Mouse (Mus musculus) A20 (cell line): Measurements from ENCODE around the gene Mpo.

Experiments
- DNase-seq: peaks from one replicate; pipeline ENCODE4 v3.0.0-alpha.2; 2011; ENCODE audit warnings: low read depth, low spot score

Gene Mpo

DNA sequence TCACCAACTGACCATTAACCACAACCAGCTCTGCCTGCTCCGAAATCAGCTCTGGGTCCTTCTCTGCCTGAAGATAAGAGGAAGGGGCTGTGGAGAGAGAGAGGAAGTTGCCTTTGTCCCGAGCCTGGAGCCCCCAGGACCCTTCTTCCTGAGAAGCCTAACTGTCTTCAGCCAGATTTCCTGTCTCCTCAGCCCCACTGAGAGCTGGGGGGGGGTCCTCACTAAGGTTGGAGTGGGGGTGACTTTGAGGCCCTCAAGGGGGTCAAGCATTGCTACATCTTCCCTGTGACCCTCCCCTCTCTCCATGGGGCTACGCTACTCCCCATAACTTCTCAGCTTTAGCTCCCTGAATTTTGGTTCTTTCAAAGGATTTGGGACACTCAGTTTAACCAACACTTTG lies at the start of gene Mpo:
Mpo (plus strand) TSS at position 122 of the 400 bp plus-strand sequence.
- DNase-seq: no peak

DNA sequence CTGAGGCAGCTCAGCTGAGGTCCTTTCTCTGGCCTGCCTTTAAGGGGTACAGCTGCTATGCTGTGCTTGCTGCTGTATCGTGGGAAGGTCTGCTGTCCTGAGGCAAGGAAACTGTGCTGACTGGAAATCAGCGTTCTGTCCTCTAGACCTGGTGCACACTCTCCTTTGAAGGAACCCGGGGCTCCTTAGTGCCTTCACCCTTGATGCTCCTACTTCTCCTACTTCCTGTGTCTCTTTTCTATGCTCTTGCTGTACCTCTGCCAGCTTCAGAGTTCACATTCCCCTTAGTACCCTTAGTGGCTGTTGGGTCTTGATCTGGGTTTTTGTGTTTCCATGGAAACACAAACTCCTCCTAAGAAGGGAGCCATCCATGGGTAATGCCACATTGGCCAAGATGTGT lies 49.7 kb upstream of the Mpo start:
- peak; percentile 40 for DNase-seq

DNA sequence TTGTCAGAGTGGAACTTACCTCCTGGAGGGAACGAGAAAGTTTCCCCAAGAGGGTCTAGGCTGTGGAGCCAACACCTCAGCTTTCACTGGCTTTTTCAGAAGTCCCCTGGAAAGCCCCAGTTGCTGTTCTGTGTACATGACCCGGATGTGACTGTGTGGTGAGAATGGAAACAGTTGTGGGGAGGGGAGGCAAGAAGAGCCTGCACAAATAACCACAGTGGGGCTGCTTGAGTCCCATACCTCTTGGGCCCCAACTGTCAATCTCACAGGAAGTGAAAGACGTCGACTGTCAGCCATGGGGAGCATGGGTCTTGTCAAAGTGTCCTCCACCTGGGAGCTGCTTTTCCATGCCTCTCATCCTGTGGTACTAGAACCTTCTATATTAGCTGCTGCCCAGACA lies 48.4 kb upstream of the Mpo start:
- peak; percentile 95 for DNase-seq

DNA sequence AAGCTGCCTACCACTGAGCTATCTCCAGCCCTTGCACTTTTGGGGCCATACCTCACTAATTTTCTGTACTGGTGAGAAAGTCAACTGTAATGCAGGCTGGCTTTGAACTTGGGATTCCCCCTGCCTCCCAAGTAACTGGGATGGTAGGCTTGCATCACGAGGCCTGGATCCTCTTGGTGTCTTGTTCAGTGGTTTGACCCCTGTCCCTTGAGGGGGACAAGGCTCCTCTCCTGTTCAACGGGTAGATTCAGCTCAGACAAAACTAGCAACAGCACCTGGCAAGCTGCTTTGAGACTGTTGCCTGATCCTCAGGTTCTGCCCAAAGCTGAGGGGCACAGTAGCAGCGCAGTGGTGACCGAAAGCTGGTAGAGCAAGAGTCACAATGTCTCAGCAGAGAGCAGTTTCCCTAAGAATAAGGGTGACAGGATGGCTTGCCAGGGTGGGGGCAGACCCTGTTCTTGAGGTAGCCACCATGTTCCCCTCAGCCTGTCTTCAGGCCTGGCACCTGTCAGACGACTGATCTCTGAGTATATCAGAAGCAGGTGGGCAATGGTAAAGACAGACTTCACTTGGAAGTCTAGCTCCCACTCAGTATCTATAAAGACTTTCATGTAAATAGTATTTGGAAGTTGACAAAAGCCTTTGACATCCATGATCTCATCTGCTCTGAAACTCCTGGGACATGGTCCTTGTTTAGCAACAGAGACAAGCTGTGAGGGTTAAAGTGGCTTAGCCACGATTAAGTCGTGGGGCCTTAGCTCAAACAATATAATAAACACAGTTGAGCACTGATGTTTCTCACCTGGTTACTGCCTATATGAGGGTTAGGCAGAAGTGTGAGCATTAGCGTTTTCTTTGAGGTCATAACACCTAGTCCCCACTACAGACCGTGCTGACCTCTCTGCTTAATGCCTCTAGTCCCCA lies 47.5 kb upstream of the Mpo start:
- DNase-seq: peak; percentile 68

DNA sequence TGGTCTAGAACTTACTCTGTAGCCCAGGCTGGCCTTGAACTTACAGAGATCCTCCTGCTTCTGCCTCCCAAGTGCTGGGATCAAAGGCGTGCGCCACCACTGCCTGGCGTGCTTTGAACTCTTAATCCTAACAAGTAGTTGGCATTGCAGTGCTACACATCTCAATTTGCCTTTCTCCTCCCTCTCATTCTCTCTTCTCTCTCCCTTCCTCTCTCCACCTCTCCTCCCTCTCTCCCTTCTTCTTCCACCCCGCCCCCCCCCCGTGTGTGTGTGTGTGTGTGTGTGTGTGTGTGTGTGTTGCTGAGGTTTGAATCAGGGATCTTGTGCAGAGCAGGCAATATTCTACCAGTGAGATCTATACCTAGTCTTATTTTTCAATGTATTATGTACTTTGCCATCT lies 46.1 kb upstream of the Mpo start:
- peak; percentile 41 for DNase-seq

DNA sequence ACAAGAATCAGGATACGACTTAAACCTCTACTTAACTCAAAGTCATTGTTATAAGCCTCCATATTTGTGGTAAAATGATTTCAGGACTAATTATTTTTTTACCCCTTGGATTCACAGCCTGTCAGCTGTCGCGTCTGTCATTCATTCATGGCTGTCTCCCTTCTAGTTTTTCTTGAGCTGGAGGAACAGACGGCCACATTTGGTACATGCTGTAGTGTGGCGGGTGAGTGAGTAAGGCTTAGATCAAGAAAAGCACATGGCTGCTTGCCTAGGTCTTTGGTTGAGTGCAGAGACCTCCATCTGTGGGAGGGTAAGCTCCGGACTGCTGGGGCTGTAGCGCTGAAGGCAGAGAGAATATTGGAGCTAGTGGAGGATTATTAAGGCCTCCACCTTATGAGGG lies 45.7 kb upstream of the Mpo start:
- no peak for DNase-seq

DNA sequence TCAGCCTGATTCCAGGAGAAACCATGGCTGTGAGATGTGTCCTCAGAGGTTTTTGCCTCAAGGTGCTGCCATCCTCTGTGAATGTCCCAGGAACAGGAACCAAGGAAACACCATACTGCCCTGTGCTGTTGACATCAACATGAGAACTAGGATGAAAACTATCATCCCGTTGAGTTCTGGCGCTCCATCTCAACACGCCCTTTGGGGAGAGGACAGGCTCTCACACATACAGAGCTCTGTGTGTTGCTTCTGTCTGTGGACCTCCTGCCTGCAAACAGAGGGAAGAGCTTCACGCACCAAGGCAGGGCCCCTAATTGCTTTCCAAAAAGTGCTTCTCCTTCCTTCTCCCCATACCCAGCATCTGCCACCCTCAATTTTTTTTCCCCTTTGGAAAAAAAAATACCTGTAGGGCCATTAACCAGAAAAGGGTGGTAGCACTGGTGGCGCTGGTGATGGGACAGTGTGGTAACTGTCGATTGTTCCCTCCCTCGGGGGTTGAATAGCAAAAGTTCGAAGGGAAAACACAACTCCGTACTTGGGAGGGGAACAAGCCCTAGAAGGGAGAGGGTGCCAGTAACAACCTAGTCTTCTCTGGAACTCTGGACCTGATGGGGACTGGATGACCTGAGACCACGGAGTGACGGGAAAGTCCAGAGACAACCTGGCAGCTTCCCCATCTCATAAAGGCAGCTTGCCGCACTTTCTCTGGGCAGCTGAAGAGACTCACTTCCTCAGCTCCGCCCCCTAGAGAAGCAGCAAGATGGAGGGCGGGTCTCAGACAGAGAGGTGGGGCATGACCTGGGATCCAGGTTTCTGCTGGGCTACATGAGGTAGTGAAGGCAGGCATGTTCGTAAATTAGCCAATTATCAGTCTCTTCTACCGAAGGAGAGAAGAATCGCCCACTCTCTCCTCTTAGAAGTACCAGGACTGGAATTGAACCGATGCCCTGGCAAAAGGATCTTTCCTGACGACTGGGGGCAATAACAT lies 45.0 kb upstream of the Mpo start:
- DNase-seq: peak; percentile 95

DNA sequence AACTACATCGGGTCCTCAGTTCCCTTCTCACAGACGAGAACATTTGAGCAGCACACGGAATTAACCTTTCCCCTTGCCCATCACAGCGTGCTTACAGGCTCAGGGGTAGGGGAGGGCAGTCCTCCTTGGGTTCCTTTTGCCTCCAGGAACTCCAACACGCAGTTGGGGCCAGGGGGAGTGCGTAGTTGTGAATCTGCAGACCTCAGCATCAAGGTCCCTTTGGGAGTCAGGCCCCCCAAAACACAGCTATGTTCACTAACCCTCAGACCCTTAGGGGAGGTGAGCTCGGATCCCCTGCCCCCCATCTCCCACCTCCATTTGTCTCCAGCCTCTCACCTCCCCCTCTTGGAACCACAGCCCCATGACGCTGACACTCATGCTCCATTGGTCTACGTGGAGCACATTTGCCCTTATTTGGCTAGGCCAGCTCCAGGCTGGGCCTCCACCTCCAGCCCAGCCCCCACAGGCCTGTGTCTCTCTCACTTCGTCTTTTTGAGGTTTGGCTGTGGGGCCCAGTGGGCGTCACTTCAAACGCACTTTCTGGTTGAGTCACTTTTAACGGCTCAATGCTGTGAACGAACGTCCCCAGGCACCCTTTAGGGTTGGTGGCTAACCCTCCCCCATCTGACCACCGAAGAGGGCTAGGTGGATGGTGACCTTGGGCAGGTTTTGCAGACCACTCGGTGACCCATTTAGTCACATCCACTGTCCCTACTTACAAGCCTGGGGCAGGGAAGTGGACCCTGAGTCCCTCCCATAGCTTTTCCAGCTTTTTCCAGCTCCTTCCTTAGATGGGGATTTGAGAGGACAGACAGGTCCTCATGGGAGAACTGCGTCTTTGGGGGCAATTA lies 44.0 kb upstream of the Mpo start:
- peak; percentile 99 for DNase-seq

DNA sequence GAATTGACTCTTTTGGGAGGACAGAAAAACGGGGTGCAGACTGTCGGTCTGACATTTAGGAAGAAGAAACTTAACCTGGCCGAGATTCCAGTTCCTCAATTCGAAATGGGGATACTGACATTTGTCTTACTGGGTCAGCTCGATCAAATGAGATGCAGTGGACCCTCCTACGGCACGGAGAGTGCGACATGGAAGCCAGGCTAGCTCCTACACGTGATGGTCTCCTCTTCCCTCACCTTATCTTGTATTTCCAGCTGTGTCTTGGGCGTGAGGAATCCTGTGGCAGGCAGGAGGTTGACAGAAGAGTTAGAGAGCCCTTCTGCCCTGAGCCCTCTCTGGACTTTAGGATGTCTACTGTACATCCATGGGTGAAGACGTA lies 43.3 kb upstream of the Mpo start:
- peak; percentile 79 for DNase-seq

DNA sequence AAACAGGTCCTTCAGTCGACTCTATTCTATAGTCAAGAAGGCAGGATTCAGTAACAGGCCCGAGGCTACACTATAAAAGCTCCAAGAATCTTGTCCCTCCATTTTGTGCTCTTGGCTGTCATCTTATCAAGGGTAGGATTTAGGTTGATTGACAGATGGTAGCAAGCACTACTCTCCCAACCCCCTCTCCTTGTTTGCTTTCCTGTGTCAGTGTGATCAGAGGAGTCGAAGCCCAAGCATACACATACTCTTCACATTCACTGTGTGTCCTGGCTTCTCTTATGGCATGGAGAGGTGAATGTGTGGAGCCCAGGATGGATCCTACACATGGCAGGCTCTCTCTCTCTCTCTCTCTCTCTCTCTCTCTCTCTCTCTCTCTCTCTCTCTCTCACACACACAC lies 42.9 kb upstream of the Mpo start:
- DNase-seq: peak; percentile 86

DNA sequence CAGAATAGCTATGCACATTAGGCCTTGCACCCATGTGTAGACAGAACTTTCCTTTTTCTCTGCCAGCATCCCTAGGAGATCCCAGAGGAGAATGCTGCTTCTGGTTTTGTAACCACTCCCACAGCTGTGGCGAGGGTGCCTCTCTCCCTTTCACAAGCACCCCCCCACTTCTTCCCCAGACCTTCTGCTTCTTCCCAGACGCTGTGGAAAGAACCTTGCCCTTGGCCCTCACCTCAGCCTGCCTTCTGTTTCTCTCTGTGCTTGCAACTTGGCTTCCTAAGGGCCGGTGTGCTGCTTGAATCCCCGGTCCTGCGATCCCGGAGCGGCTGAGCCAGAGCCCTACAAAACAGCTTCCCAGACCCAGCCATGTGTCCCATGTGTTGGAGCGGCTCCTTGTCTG lies 42.4 kb upstream of the Mpo start:
- peak; percentile 82 for DNase-seq

DNA sequence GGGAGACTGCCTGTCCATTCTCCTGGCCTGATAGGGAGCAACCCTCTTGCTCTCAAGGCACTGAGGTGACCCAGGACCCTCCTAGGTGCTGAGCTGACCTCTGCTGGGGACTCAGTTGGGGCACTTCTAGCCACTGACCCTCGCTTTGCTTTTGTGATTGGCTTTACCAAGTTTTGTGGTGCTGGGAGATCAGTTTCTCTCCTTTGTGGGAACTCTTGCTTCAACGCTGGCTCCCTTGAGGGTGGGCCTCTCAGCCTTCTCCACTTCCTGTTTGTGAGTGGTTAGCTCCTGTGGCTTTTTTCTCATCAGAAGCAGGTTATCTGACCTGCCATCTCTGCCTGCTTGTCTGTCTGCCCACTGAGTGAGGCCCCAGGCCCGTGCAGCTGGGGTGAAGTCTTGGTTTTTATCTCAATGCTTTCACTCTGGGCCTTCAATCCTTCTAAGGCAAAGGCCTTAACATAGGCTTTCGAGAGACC lies 41.9 kb upstream of the Mpo start:
- peak; percentile 91 for DNase-seq

DNA sequence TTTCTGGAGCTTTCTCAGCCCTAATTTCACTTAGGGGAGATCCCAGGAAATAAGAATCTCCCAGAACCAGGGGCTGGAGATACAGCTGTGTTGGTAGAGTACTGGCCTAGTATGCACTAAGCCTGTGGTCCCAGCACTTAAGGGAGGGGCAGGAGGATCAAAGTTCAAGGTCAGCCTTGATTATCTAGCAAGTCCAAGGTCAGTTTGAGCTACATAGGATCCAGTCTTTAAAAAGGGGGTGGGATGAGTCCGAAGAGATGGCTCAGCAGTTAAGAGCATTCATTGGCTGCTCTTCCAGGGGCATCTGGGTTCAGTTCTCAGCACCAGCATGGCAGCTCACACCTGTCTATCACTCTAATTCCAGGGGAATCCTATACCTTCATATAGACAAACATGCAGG lies 41.1 kb upstream of the Mpo start:
- DNase-seq: peak; percentile 76

DNA sequence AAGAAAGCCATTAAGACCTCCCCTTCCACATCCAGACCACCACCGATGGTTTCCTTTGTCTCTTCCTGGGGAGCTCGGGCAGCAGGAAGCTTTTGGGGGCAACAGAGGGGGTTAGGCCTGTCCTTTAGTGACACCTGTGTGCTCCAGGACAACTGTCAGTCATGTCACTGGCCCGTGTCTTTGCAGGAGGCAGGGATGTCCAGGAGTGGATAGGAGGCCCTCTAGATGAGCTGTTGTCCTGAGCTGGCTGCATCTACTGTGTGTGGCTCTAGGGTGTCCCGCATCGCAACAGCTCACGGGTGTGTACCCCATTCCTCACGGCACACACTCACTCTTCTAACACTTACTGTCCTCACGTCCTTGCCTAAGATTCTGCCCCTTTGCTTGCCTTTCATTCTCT lies 40.1 kb upstream of the Mpo start:
- peak; percentile 60 for DNase-seq

DNA sequence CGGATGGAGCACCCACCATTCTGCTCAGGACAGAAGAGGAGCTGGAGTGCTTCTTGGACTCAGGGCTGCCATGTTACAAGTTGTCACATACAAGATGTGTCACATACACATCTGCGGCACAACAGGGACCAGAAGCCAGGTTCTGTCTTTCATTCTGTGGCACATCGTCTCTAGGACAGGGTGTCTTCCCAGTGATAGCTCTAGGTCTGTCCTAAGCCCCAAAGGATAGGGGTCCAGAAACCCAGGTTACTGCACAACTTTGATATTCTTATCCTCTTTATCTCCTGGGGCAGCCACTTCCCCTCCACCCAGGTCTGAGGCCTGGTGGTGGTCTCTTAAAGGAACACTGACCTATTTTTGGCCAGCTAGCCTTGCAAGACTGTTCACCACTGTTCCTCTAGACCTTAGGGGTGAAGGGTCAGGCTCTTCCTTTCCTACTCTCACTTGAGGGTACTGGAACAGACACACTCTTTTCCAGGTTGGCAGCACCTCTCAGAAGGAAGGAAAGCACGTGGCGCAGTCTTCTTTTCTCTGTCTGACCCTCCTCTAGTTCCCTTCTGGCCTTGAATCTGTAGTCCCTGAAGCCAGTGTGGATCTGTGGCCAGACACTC lies 39.4 kb upstream of the Mpo start:
- DNase-seq: peak; percentile 73

DNA sequence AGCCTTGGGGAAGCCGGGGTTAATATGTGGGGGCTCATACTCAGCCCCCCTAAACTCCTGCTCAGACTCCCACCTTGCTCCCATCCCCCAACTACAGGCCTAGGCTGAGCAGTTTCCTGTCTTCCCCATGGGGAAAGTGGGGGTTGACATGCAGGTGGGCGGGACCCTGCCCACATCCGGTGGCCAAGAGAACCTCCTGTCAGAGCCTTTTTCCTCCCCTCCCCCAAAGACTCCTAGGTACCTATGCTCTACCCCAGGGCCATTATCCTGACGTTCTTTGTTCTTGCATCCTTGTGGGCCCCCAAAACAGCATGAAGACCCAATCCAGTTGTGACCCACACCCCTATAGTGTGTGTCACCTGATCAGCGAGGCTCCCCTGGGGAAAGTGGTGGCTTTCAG lies 38.8 kb upstream of the Mpo start:
- peak; percentile 96 for DNase-seq

DNA sequence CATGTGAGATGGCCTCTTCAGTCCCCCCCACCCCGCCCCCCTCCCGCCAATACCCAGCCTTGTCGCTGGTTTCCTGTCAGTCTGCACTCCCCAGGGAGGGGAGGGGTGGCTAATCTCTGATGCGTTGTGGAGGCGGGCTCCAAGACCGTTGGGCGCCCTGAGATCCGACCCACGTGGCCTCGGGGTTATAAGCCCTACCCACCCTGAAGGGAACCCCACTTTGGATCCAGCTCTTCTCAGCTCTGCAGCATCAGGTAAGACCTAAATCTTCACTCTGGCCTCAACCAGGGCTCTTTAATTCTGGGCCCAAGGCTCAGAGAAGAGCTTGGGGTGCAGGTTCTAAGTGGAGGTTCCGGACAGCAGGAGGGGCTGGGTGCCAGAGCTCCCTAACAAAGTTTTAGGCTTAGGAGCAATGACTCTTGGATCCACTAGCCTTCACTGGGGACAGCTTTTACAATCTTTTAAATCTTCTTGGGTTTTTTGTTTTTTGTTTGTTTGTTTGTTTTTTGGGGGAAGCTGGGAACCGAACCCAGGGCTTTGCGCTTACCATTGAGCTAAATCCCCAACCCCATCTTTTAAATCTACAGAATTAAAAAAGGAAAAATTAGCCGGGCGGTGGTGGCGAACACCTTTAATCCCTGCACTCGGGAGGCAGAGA lies 37.9 kb upstream of the Mpo start:
- peak; percentile 99 for DNase-seq

DNA sequence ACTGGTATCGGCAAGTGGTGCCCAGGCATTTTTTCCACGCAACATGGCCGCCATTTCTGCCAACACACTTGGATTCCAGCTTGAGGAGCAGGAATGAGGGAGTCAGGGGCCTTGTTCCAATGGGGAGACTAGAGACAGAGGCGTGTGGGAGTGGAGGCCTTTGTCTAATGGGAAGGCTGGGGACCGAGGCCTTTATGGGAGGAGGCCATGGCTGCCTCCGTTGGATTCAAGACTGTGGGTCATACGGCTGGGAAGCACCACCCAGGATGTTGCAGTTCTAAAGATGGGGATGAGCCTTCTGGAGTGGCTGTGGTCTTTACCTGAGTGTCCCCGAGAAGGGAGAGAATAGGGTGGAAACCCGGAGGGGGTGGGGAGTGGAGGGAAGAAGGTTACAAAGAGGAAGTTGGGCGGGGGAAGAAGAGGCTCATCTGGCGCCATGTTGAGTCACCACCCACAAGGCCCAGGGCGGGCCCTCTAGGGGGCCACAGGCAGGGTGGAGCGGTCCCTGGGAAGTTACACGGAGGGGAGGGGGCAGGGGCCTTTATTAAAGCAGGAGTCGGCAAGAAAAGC lies 37.0 kb upstream of the Mpo start:
- DNase-seq: peak; percentile 88

DNA sequence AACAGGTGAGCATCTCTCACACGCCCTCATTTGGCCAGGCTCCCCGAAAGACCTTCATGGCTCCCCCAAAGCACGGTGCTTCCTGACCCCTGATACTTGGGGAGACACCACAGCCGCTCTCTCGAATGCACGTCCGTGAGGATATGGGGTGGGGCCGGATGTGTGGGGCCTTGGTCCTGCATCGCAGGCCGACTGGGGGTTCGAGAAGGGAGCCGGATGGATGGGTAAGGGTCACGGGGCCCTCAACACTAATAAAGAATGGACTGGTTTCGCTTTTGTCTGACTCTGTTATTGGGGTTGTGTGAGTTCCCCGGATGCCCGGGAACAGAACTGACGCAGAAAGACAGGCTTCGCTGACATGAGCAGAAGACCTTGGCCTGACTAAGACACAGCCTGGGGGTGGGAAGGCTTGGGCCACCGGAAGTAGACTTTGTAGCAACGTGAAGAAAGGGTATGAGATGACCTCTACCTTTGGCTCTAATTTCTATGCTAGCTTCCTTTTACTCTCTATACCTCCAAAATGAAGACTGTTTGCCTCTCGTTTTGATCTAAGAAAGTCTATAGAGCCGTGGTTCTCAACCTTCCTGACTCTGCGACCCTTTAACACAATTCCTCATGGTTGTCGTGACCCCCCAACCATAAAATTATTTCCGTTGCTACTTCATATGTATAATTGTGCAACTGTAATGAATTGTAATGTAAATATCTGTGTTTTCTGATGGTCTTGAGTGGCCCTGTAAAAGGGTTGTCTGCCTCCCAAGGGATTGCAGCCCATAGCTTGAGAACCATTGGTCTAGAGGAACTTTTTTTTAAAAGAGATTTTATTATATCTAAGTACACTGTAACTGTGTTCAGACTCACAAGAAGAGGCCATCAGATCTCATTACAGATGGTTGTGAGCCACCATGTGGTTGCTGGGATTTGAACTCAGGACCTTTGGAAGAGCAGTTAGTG lies 36.1 kb upstream of the Mpo start:
- DNase-seq: peak; percentile 74
